Mouse (Mus musculus) forebrain, embryonic 10.5 days (tissue): ENCODE measurements around the gene Rpn1. TPM values are rescaled to one million over a fixed set of nuclear protein-coding genes. Genes with fewer than 3 reads are reported as not detected.

Experiments
- DNase-seq: peaks from one replicate; pipeline ENCODE4 v3.0.0-alpha.2; 2017; ENCODE audit warnings: low spot score; ENCODE audit errors: extremely low spot score
- H3K27ac ChIP-seq: fragments of 300-500 bp; sonication (generic); 2 replicates; pipeline ENCODE4 v1.5.1; 2016; ENCODE audit warnings: mild to moderate bottlenecking
- H3K27me3 ChIP-seq: fragments of 300-500 bp; sonication (generic); 2 replicates; pipeline ENCODE4 v1.6.1; 2016; ENCODE audit warnings: mild to moderate bottlenecking; ENCODE audit not compliant: poor library complexity, severe bottlenecking
- H3K36me3 ChIP-seq: fragments of 300-500 bp; sonication (generic); replicated peaks from 2 replicates; pipeline ENCODE4 v1.6.1; 2016; ENCODE audit warnings: mild to moderate bottlenecking, moderate library complexity
- H3K4me1 ChIP-seq: fragments of 300-500 bp; sonication (generic); 2 replicates; pipeline ENCODE4 v1.6.1; 2016
- H3K4me3 ChIP-seq: fragments of 300-500 bp; sonication (generic); 2 replicates; pipeline ENCODE4 v1.5.1; 2016; ENCODE audit warnings: mild to moderate bottlenecking, moderate library complexity
- H3K9me3 ChIP-seq: fragments of 300-500 bp; sonication (generic); 2 replicates; pipeline ENCODE4 v1.6.1; 2016; ENCODE audit warnings: mild to moderate bottlenecking, moderate library complexity
- WGBS: fragments of 180-500 bp; shearing (Covaris S2); methylation state at CpG from one replicate; pipeline ENCODE4 v1.1.7; 2016; 5-methylcytosine and 5-hydroxymethylcytosine counted together
- polyA plus RNA-seq: library from polyadenylated mRNA; unstranded; fragments of >200 nt; fragmentation: Nextera tagmentation; extraction: Ambion mirVana; gene quantifications from 2 replicates; pipeline ENCODE4 v1.2.1, GENCODE M21; 2016

Gene Rpn1
- polyA plus RNA-seq, 1 experiment from 2014 or later, result 301 TPM

DNA sequence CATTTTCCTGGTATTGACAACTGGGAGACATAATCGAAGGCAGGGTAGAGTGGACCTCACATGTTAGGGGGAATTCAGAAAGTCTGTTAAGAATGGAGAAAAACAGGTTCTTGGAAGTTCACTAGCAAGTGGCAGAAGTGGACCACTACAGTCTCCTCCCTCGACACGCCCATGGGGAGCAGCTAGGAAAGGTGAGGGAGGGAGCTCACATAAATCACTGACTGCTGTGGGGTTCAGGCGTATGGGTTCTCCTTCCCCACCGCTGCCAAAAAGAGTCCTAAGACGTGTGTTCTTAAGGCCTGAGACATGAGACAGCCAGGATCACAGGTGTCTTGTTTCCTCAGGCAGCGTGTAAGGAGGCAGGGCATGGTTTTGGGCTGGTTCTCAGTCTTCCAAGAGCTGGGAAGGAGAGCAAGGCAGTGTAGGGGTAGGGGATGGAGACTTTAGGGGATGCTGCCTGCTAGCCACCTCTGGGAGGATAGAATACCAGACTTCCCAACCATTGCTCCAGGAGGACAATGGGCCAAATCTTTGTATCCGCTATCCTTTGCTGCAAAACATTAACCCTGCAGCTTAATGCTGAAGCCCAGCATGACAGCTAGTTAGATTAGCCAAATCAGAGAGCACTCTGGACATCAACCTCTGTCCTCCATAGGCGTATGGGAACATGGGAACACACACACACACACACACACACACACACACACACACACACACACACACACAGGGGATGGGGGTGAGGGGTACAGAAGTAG is 30.0 kb upstream of the Rpn1 start:
- H3K27ac ChIP-seq, result no peak overlapping the region
- WGBS, result 65% methylated on average over 9 of the region's 9 CpGs

DNA sequence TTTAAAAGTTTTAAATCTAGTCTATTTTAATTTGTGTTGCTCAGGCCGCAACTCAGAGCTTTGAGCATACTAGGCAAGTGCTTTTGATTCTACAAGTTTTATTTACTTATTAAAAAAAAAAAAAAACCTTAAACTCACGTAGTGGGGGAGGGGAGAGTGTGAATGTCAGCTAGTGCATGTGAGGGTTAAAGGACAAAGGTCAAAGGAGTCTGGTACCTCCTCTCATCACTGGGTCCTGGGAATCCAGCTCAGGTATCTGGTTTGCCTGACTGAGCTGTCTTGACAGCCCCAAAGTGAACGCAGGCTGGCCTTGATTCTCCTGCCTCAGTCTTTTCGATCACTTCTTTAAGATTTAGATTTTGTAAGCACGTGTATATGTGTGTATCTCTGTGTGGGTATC is 28.6 kb upstream of the Rpn1 start:
- Histone ChIP-seq H3K27me3 (peaks cover 12% of the 10 kb centered on the region), H3K36me3 (no peaks in the 10 kb centered on the region), H3K4me3 (no peak overlapping the region), H3K9me3 (no peaks in the 10 kb centered on the region), H3K27ac (no peak overlapping the region), H3K4me1 (no peaks in the 10 kb centered on the region)
- WGBS, result 78% methylated on average over 5 of the region's 5 CpGs
- DNase-seq, result no peak

More for the DNA sequence above, 30.0 kb upstream of the Rpn1 start:
- Histone ChIP-seq H3K27me3 (peaks cover 16% of the 10 kb centered on the region), H3K36me3 (no peaks in the 10 kb centered on the region), H3K9me3 (no peaks in the 10 kb centered on the region), H3K4me3 (no peak overlapping the region), H3K4me1 (no peaks in the 10 kb centered on the region)
- no peak for DNase-seq

DNA sequence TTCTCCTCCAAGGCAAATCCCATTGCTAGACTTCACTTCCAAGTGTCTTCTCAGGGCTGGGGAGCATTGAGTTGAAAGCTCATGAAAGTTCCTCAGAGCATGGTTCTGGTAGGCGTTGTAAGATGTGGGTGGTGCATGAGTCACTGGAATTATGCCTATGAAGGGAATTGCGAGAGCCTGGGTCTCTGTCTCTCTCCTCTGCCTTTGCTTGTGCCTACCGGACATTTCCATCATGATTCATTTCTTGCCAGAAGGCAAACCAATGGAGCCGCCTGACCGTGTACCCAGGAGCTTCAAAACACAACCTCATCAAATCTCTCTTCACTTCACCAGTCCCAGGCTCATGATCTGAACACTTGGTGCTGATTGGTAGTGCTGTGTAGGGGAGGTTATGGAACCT is 27.4 kb upstream of the Rpn1 start:
- WGBS, result 91% methylated on average over 5 of the region's 5 CpGs
- Histone ChIP-seq H3K27ac (no peak overlapping the region), H3K27me3 (peaks cover 10% of the 10 kb centered on the region), H3K4me3 (no peak overlapping the region), H3K9me3 (no peaks in the 10 kb centered on the region), H3K36me3 (no peaks in the 10 kb centered on the region), H3K4me1 (no peaks in the 10 kb centered on the region)
- no peak for DNase-seq

DNA sequence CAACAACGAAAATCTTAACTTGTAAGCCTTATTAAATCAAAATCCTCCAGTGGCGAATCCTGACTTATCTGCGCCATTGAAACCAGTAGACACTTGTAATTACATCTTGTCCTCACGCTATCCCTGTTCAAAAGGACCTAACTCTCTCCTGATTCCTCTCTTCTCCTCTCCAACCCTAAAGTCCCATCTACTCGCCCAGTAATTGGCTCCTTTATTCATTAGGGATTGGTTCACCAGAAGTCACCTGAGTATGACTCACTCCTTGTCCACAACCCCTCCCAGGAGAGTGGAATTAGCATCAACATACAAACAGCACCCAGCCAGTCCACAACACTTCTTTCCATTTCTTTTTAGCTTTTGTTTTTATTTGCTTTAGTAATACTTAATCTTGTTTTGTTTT is 24.4 kb upstream of the Rpn1 start:
- 81% methylated on average over 5 of the region's 5 CpGs for WGBS
- Histone ChIP-seq H3K9me3 (no peaks in the 10 kb centered on the region), H3K36me3 (no peaks in the 10 kb centered on the region), H3K27ac (no peak overlapping the region), H3K27me3 (no peaks in the 10 kb centered on the region), H3K4me1 (no peaks in the 10 kb centered on the region), H3K4me3 (no peak overlapping the region)
- no peak for DNase-seq

DNA sequence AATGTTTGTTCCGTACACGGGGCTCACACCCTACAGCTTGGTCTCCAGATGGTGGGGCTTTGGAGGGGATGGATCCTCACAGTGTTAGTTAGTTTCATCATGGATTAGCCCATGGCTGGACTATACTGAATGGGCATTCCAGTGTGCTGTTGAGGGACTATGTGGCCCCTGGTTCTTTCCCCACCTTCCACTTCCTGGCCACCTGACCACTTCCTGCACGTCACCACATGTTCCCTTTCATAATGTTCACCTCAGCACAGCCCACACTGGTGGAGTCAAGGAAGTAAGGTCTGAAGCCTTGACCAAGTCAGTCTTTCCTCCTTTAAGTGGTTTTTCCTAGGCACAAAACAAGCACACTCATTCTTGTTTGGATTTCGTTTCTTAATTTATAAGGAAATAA is 23.7 kb upstream of the Rpn1 start:
- no peaks in the 10 kb centered on the region for H3K9me3 ChIP-seq
- 92% methylated on average over 4 of the region's 4 CpGs for WGBS
- no peak overlapping the region for H3K4me3 ChIP-seq
- H3K36me3 ChIP-seq, result no peaks in the 10 kb centered on the region
- H3K27ac ChIP-seq, result no peak overlapping the region
- no peak for DNase-seq
- no peaks in the 10 kb centered on the region for H3K27me3 ChIP-seq
- H3K4me1 ChIP-seq, result no peaks in the 10 kb centered on the region

DNA sequence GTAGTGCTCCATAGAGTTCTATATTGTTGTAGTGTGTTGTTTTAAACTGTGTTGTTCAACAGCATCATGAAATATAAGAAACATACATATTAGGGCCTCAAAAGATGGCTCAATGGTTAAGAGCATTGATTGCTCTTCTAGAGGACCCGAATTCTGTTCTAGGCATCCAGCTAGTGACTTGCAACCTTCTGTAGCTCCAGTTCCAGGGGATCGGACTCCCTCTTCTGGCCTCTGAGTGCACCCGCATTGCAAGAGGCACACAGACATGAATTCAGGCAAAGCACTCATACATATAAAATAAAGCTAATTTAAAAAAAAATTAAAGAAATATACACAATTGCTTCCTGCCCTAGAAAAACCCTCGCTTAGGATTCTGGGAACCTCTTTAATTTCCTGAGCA is 22.9 kb upstream of the Rpn1 start:
- H3K27me3 ChIP-seq, result no peaks in the 10 kb centered on the region
- H3K9me3 ChIP-seq, result no peaks in the 10 kb centered on the region
- no peak overlapping the region for H3K27ac ChIP-seq
- 82% methylated on average over 4 of the region's 4 CpGs for WGBS
- no peaks in the 10 kb centered on the region for H3K36me3 ChIP-seq
- no peaks in the 10 kb centered on the region for H3K4me1 ChIP-seq
- no peak overlapping the region for H3K4me3 ChIP-seq
- no peak for DNase-seq

DNA sequence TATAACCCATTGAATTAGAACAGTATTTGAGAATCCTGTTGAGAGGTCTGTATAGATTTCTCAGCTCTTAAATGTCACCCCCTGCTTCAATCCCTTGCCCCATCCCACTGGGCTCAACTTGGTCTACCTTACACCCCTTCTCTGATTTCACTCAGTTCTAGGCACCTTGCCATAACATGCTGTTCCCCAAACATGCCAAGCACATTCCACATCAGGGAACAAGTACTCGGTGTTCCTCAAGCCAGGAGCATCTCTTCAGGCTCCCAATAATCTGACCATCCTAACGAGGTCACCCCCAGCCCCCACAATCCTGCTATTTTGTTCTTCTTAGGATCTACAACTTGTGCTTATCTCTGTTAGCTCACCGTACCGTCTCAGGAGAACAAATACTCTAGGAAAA is 21.9 kb upstream of the Rpn1 start:
- H3K4me3 ChIP-seq, result no peak overlapping the region
- no peaks in the 10 kb centered on the region for H3K4me1 ChIP-seq
- DNase-seq, result no peak
- H3K9me3 ChIP-seq, result no peaks in the 10 kb centered on the region
- no peaks in the 10 kb centered on the region for H3K27me3 ChIP-seq
- 87% methylated on average over 4 of the region's 4 CpGs for WGBS
- no peak overlapping the region for H3K27ac ChIP-seq
- H3K36me3 ChIP-seq, result no peaks in the 10 kb centered on the region

DNA sequence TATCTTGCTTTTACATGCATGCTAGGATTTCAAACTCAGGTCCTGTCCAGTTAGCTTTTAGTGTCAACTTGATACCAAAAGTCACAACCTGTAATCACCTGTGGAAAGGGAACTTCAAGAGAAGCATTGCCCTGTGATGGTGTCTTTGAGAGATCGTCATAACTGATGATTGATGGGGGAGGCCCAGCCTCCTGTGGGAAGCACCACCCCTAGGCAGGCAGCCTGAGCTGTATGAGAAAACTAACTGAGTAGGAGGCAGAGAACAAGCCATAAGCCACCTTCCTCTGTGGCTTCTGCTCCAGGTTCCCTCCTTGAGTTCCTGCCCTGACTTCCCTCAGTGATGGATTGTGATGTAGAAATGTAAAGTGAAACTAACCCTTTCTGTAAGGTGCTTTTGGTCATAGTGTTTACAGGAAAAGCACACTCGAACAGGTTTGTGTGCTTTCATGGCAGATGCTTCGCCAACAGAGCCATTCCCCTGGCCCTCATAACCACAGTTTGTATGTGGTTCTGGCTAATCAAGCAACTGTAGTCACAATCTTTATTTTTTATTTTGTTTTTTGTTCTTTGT is 20.1 kb upstream of the Rpn1 start:
- Histone ChIP-seq H3K4me1 (no peaks in the 10 kb centered on the region), H3K9me3 (no peaks in the 10 kb centered on the region), H3K27me3 (no peaks in the 10 kb centered on the region; the same call in 1 of the 2 replicates), H3K27ac (no peak overlapping the region), H3K4me3 (no peak overlapping the region), H3K36me3 (no peaks in the 10 kb centered on the region)
- 90% methylated on average over 3 of the region's 3 CpGs for WGBS
- no peak for DNase-seq

DNA sequence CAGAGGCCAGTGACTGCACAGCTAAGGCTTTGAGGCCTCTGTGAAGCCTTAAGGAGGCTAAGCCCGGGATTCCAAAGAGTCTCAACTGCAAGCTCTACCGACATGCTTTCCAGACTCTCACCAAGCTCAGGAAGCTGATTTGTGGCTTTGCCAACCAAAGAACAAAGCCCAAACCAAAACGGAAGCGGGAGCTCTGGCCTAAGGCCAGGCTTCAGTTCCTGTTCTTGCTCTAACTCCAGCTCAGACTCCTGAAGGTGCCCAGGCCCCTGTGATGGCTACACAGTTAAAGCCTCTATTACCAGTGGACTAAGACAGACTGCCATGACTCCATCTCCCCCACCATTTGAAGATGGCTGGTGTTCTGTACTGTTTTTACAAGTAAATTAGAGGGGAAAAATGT is 19.2 kb upstream of the Rpn1 start:
- 77% methylated on average over 4 of the region's 4 CpGs for WGBS
- H3K27me3 ChIP-seq, result no peaks in the 10 kb centered on the region; the same call in 1 of the 2 replicates
- no peaks in the 10 kb centered on the region for H3K36me3 ChIP-seq
- DNase-seq, result no peak
- no peaks in the 10 kb centered on the region for H3K4me1 ChIP-seq
- no peak overlapping the region for H3K4me3 ChIP-seq
- no peak overlapping the region for H3K27ac ChIP-seq
- no peaks in the 10 kb centered on the region for H3K9me3 ChIP-seq

DNA sequence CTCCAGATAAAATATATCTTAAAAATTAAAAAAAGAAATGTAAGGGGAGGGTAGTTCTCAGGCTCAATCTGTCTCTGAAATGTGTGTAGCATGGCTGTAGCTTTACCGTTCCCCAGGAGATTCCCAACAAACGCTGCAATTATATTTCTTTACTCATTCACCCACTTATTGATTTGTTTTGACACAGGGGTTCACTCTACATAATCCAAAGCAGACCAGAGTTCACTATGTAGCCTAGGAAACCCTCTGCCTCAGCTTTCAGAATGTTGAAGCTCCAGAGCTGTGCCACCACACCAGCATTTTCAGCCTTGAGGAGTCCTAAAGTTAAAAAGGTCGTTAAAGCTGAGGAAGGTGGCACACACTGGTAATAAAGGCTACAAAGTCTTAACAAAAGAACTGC is 18.3 kb upstream of the Rpn1 start:
- no peaks in the 10 kb centered on the region for H3K9me3 ChIP-seq
- no peaks in the 10 kb centered on the region for H3K4me1 ChIP-seq
- H3K36me3 ChIP-seq, result no peaks in the 10 kb centered on the region
- DNase-seq, result no peak
- H3K4me3 ChIP-seq, result no peak overlapping the region
- WGBS, result 67% methylated on average over 3 of the region's 3 CpGs
- no peaks in the 10 kb centered on the region; the same call in 1 of the 2 replicates for H3K27me3 ChIP-seq
- no peak overlapping the region for H3K27ac ChIP-seq

DNA sequence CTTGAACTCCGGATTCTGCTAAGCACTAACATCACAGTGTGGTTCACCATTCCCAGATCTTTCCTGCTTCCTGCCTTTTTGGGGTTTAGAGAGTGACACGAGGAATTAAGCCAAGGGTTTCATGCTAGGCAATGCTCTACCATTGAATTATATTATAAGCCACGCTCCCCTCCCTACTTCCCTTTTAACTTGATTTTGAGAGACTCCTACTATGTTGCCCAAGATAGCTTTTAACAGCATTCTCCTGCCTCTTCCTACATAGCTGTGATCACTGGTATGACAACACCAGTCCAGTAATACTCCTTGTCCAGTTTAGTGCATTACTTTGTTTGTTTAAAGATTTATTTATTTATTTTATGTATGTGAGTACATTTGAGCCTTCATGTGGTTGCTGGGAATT is 16.6 kb upstream of the Rpn1 start:
- 79% methylated on average over 3 of the region's 3 CpGs for WGBS
- Histone ChIP-seq H3K27me3 (no peaks in the 10 kb centered on the region; the same call in 1 of the 2 replicates), H3K9me3 (no peaks in the 10 kb centered on the region), H3K27ac (no peak overlapping the region), H3K4me3 (no peak overlapping the region), H3K36me3 (no peaks in the 10 kb centered on the region), H3K4me1 (no peaks in the 10 kb centered on the region)
- DNase-seq, result no peak

DNA sequence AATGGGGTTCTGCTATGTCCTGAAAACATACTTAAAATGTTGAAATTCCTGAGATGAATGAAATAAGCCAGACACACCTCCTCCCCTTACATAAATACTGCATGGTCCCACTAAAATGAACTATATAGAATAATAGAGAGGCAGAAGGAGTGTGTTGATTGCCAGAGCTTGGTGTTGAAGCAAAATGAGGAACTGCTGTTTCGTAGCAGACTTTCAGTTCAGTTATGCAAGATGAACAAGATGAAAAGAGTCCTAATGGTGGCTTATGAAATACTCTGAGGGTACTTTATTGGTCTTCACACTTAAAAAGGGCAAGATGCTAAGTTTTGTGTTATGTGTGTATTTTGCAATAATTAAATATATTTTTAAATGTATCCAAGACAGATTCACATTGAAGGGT is 15.5 kb upstream of the Rpn1 start:
- Histone ChIP-seq H3K27me3 (no peaks in the 10 kb centered on the region; the same call in 1 of the 2 replicates), H3K36me3 (no peaks in the 10 kb centered on the region), H3K27ac (no peak overlapping the region), H3K9me3 (no peaks in the 10 kb centered on the region), H3K4me1 (no peaks in the 10 kb centered on the region), H3K4me3 (no peak overlapping the region)
- no peak for DNase-seq
- 88% methylated on average over 1 of the region's 1 CpGs for WGBS

DNA sequence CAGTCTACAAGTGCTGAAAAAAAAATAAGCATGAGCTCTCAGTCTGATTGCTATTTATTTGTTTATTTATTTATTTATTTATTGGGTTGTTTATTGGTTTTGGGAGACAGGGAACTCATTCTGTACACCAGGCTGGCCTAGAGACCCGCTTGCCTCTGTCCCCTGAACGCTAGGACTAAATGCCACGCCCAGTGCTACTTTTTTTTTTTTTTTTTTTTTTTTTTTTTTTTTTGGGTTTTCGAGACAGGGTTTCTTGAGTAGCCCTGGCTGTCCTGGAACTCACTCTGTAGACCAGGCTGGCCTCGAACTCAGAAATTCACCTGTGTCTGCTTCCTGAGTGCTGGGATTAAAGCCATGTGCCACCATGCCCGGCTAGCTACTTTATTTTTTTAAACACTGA is 13.8 kb upstream of the Rpn1 start:
- no peaks in the 10 kb centered on the region for H3K9me3 ChIP-seq
- H3K27me3 ChIP-seq, result no peaks in the 10 kb centered on the region; the same call in 1 of the 2 replicates
- no peaks in the 10 kb centered on the region for H3K36me3 ChIP-seq
- no peak for DNase-seq
- no peak overlapping the region for H3K4me3 ChIP-seq
- peaks cover 10% of the 10 kb centered on the region for H3K4me1 ChIP-seq
- WGBS, result 78% methylated on average over 6 of the region's 6 CpGs
- no peak overlapping the region for H3K27ac ChIP-seq
